Mouse (Mus musculus): ENCODE data around the gene Gm813. TPM values are rescaled to one million over a fixed set of nuclear protein-coding genes. Genes with fewer than 3 reads are reported as not detected.
"Not testable (repeated sequence)": the region's sequence is repeated elsewhere in the genome, so short reads cannot be mapped to it uniquely, and the experiment has no call there.

The Gm813 gene
- polyA plus RNA-seq (2011; ENCODE audit: insufficient read length, low read depth, missing spikeins), result not detected in 2 replicates

DNA sequence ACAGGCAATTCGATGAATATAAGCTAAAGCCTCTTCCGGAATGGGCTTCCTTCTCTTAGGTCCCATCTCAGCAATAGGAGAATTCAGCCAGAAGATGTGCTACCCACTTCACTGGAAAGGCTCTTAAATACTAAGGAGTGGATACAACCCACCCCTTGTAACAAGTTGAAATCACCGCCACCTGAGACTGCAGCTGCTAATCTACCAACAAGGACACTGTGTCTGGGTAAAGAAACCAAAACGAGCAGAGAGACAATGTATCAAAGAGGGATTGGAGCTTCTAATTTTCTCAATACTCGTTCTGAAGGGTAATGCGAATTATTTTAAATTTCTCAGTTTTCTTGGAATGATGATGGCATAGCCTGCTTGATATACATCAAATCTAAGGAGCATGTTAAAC, at the start of gene Gm813:
Gene Gm813 (minus strand): TSS at position 101 of the 400 bp plus-strand sequence.
- H3K4me3 ChIP-seq (ENCODE audit: insufficient read depth, low read length), result no peak within 1 kb of the TSS
- TF ChIP-seq POLR2A (IDR thresholded peaks at IDR 0.05; ENCODE audit: low read depth, low read length), result no peak
- no peak for TF ChIP-seq CTCF (IDR thresholded peaks at IDR 0.05; ENCODE audit: borderline replicate concordance, insufficient read depth, low read length)
- H3K27ac ChIP-seq (ENCODE audit: insufficient read depth, low read length), result no peak within 1 kb of the TSS
- H3K4me1 ChIP-seq (ENCODE audit: control insufficient read depth, insufficient read depth, low read length), result no peaks in the 10 kb centered on the region

GRCm38 (mm10) chr16:58665137-58665536, 48.4 kb upstream of the Gm813 start:
- H3K4me3 ChIP-seq (ENCODE audit: insufficient read depth, low read length); H3K4me1 ChIP-seq (ENCODE audit: control insufficient read depth, insufficient read depth, low read length); H3K27ac ChIP-seq (ENCODE audit: insufficient read depth, low read length): not testable (repeated sequence)

GRCm38 (mm10) chr16:58663816-58664215, 47.0 kb upstream of the Gm813 start:
- no peak for TF ChIP-seq POLR2A (IDR thresholded peaks at IDR 0.05; ENCODE audit: low read depth, low read length)
- TF ChIP-seq CTCF (IDR thresholded peaks at IDR 0.05; ENCODE audit: borderline replicate concordance, insufficient read depth, low read length), result no peak
- no peak overlapping the region for H3K4me3 ChIP-seq (ENCODE audit: insufficient read depth, low read length)
- H3K27ac ChIP-seq (ENCODE audit: insufficient read depth, low read length), result no peak overlapping the region
- H3K4me1 ChIP-seq (ENCODE audit: control insufficient read depth, insufficient read depth, low read length), result no peaks in the 10 kb centered on the region

DNA sequence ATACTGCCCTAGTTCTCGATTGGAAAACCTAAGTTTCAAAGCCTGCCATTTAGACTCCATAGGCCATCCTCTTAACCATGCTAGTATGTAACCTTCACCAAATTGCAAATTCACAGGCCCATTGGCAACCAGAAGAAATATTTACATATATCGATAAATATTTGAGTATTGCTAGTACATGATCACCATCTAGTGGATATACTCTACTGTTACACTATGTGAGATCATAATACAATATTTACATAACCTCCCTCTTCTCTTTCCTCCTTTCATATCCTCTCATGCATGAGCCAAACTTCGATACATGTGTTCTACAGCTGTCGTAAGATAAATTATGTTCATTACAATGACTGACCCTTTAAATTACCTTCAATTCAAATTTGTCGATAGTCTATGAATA, 46.2 kb upstream of the Gm813 start:
- Histone ChIP-seq H3K4me1 (ENCODE audit: control insufficient read depth, insufficient read depth, low read length) (no peaks in the 10 kb centered on the region), H3K4me3 (ENCODE audit: insufficient read depth, low read length) (no peak overlapping the region), H3K27ac (ENCODE audit: insufficient read depth, low read length) (no peak overlapping the region)
- no peak for TF ChIP-seq CTCF (IDR thresholded peaks at IDR 0.05; ENCODE audit: borderline replicate concordance, insufficient read depth, low read length)
- no peak for TF ChIP-seq POLR2A (IDR thresholded peaks at IDR 0.05; ENCODE audit: low read depth, low read length)

DNA sequence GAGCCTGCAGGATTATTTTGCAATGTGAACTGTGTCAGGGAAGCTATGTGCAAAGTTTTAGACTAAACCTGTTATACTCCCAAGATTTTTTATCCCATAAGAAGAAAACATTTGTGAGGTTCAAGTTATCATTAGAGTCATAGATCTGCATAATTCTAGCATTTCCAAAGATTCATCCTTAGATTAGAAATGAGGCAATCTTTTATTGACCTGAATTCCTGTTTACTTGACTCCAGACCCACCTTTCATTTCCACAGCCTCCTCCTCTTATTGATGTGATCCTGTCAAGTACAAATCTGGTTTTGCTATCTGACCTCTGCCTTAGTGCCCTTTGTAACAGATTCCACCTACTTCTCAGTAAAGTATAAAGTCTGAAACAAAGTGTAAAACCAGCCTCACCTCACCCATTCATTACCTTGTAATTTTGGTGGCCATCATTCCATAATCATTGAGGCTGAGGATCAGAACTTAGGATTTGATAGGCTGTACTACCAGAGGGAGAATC, 45.6 kb upstream of the Gm813 start:
- Histone ChIP-seq H3K4me3 (ENCODE audit: insufficient read depth, low read length) (no peak overlapping the region), H3K27ac (ENCODE audit: insufficient read depth, low read length) (no peak overlapping the region), H3K4me1 (ENCODE audit: control insufficient read depth, insufficient read depth, low read length) (no peaks in the 10 kb centered on the region)
- TF ChIP-seq POLR2A (IDR thresholded peaks at IDR 0.05; ENCODE audit: low read depth, low read length) (no peak), CTCF (IDR thresholded peaks at IDR 0.05; ENCODE audit: borderline replicate concordance, insufficient read depth, low read length) (no peak)

DNA sequence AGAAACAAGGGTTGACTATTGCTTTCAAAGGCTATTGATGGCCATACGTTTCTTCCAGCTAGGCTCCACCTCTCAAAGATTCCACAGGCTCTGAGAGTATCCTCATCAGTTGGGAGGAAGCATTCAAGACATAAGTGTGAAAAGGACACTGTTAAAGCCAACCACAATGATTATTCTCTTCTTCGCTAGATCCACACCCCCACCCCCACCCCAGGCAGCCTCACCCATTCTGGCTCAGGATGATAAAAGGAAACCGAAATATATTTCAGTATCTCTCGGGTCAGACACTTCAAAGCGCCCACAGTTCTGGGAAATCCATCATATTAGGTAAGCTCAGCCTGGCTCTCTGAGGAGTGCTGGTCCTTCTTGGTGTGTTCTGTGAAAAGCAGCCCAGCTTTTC, 45.0 kb upstream of the Gm813 start:
- Histone ChIP-seq H3K4me1 (ENCODE audit: control insufficient read depth, insufficient read depth, low read length) (no peaks in the 10 kb centered on the region), H3K4me3 (ENCODE audit: insufficient read depth, low read length) (no peak overlapping the region), H3K27ac (ENCODE audit: insufficient read depth, low read length) (no peak overlapping the region)
- TF ChIP-seq CTCF (IDR thresholded peaks at IDR 0.05; ENCODE audit: borderline replicate concordance, insufficient read depth, low read length) (no peak), POLR2A (IDR thresholded peaks at IDR 0.05; ENCODE audit: low read depth, low read length) (no peak)

DNA sequence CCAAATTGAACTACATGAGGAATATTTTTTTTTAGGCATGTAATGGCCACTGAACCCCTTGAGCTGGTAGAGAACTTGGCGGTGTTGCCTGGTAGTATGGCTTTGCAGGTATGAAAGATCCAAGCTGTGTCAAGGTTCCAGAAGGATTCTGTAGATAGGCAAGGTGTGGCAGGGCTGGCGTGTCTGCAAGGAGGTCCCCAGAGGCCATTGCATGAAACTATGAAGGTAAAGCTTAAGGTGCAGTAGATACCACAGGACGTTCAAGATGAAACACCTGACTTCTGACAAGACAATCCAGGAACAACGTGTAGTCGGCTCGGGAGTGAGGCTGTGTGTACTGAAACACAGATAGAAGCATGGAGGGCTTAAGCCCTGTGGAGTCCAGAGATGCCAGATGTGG, 41.9 kb upstream of the Gm813 start:
- H3K4me3 ChIP-seq (ENCODE audit: insufficient read depth, low read length), result no peak overlapping the region
- H3K4me1 ChIP-seq (ENCODE audit: control insufficient read depth, insufficient read depth, low read length), result no peaks in the 10 kb centered on the region
- no peak overlapping the region for H3K27ac ChIP-seq (ENCODE audit: insufficient read depth, low read length)
- no peak for TF ChIP-seq POLR2A (IDR thresholded peaks at IDR 0.05; ENCODE audit: low read depth, low read length)
- no peak for TF ChIP-seq CTCF (IDR thresholded peaks at IDR 0.05; ENCODE audit: borderline replicate concordance, insufficient read depth, low read length)

DNA sequence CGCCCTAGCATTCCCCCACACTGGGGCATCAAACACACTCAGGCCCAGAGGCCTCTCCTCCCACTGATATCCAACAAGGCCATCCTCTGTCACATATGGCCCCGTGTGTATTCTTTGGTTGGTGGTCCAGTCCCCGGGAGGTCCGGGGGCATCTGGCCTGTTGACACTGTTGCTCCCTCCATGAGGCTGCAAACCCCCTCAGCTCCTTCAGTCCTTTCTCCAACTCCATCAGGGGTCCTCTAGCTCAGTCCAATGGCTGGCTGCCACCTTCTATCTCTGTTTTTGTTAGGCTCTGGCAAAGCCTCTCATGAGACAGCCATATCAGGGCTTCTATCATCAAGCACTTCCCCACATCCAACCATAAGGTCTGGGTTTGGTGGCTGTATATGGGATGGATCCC, 39.7 kb upstream of the Gm813 start:
- no peak for TF ChIP-seq CTCF (IDR thresholded peaks at IDR 0.05; ENCODE audit: borderline replicate concordance, insufficient read depth, low read length)
- TF ChIP-seq POLR2A (IDR thresholded peaks at IDR 0.05; ENCODE audit: low read depth, low read length), result no peak
- Histone ChIP-seq H3K4me3 (ENCODE audit: insufficient read depth, low read length) (no peak overlapping the region), H3K27ac (ENCODE audit: insufficient read depth, low read length) (no peak overlapping the region), H3K4me1 (ENCODE audit: control insufficient read depth, insufficient read depth, low read length) (no peaks in the 10 kb centered on the region)

GRCm38 (mm10) chr16:58655751-58656150, 39.0 kb upstream of the Gm813 start:
- Histone ChIP-seq H3K4me1 (ENCODE audit: control insufficient read depth, insufficient read depth, low read length) (no peaks in the 10 kb centered on the region), H3K4me3 (ENCODE audit: insufficient read depth, low read length) (no peak overlapping the region), H3K27ac (ENCODE audit: insufficient read depth, low read length) (no peak overlapping the region)
- TF ChIP-seq CTCF (IDR thresholded peaks at IDR 0.05; ENCODE audit: borderline replicate concordance, insufficient read depth, low read length) (no peak), POLR2A (IDR thresholded peaks at IDR 0.05; ENCODE audit: low read depth, low read length) (no peak)

GRCm38 (mm10) chr16:58649979-58650378, 33.2 kb upstream of the Gm813 start:
- Histone ChIP-seq H3K27ac (ENCODE audit: insufficient read depth, low read length) (no peak overlapping the region), H3K4me1 (ENCODE audit: control insufficient read depth, insufficient read depth, low read length) (no peaks in the 10 kb centered on the region), H3K4me3 (ENCODE audit: insufficient read depth, low read length) (no peak overlapping the region)
- no peak for TF ChIP-seq CTCF (IDR thresholded peaks at IDR 0.05; ENCODE audit: borderline replicate concordance, insufficient read depth, low read length)
- TF ChIP-seq POLR2A (IDR thresholded peaks at IDR 0.05; ENCODE audit: low read depth, low read length), result no peak

DNA sequence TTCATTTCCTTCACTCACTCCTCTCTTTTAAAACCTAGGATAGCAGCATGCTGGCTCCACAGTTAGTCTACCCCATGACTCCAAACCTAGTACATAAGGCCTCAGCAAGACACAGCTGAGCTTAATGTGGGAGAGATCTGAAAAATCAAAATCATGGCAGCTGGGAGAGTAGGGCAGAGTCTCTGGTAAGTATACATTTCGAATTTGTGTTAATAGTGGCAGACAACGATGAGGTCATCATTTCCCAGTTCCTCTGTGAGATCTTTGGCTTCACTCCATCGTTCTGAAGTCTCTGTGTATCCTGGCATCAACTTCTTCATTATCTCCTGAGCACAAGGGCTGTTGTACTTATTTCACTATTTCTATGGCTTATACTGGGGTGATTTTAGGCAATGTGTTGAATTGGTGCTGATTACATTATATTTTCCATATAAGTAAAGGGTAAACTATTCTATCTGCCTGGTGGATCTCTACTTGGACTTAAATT, 22.0 kb upstream of the Gm813 start, which contains the start of gene E330017A01Rik:
Gene E330017A01Rik (minus strand): TSS at position 51 of the 487 bp plus-strand sequence.
- TF ChIP-seq POLR2A (IDR thresholded peaks at IDR 0.05; ENCODE audit: low read depth, low read length), result no peak
- no peak for TF ChIP-seq CTCF (IDR thresholded peaks at IDR 0.05; ENCODE audit: borderline replicate concordance, insufficient read depth, low read length)
- Histone ChIP-seq H3K27ac (ENCODE audit: insufficient read depth, low read length) (no peak within 1 kb of the TSS), H3K4me3 (ENCODE audit: insufficient read depth, low read length) (no peak within 1 kb of the TSS), H3K4me1 (ENCODE audit: control insufficient read depth, insufficient read depth, low read length) (no peaks in the 10 kb centered on the region; the same call in 1 of the 2 replicates)
